Mouse (Mus musculus) kidney, adult 2 months (tissue): ENCODE results near the gene Pgc.

Experiments used
- CTCF ChIP-seq: fragments of 200-500 bp; conservative IDR thresholded peaks from 2 replicates; pipeline ENCODE4 v1.5.1; 2011; ENCODE audit warnings: low read depth, mild to moderate bottlenecking, control low read depth, low read length, moderate library complexity, mixed read lengths; ENCODE audit not compliant: insufficient read depth, insufficient read length
- POLR2A ChIP-seq: fragments of 200-500 bp; IDR thresholded peaks from one replicate; pipeline ENCODE4 v1.6.1; 2011; ENCODE audit warnings: low read depth, low read length, control low read depth

DNA sequence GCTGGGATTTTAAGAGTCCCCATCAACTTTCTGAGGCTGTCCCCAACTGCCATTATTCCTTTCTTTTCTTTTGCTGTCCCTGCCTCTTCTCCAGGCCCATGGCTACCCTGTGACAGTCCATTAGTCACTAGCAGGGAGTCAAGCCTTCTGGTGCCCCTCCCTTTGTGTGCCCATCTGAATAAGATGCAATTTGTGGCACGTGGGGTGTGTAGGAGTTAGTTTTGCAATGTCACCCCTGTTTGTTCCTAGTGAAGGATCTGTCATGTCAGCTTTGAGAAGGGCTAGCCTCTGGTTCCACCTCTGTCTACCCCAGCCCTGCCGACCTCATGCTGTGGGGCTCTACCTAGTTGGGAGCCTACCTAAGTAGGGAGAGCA is 40.4 kb downstream of the Pgc start:
- TF ChIP-seq CTCF (no peak), POLR2A (no peak)
